Comparison of ENCODE assay signal across 8 mouse cellular contexts in the genomic region with DNA sequence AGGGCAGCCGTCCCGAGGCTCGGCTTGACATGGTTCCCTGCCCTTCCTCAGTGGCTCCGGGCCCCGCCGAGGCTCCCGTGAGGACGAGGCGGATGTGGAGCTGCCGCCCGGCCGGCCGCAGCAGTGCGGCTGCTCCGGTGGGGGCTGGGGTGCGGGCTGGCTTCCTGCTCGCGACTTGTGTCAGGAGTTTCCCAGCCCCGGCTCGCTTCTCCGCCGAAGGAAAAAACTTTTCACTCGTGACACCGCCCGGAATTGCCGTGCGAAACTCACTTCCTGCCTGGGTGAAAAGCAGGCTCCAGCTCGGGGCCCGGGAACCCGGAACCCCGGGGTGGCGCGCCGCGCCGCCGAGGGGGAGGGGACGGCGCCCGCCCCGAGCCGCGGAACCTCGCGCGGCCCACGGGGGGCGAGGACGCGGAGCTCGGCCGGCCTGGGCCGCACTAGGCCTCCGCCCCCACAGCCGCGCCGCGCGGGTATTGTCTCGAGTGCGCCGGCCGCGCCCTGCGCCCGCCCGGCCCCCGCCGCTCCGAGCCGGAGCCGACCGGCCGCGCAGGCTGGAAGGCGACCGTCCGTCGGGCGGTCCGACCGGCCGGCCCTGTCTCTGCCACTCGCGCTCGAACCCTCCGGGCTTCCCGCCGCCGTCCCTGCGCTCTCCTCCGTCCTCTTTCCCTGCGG. TPM values are rescaled to one million over a fixed set of nuclear protein-coding genes. Genes with fewer than 3 reads are reported as not detected.
DNase-seq lines count a peak whose midpoint lies in the region; ATAC-seq lines count a peak whose summit lies in the region.

A gene (minus strand): TSS at position 254 of the 672 bp plus-strand sequence.

- peak within 1 kb of the TSS; percentile 80 for H3K4me2 ChIP-seq in forebrain, embryonic 11.5 days (ENCODE audit: low read depth, low read length, severe bottlenecking)
- peak within 1 kb of the TSS; percentile 81 for H3K4me2 ChIP-seq in heart, embryonic 15.5 days
- peak within 1 kb of the TSS; percentile 94 for H3K4me2 ChIP-seq in liver, embryonic 15.5 days
- H3K4me2 ChIP-seq in neural tube, embryonic 11.5 days (ENCODE audit: low read depth) = peak within 1 kb of the TSS; percentile 81

- no peaks in the 10 kb centered on the region; the same call in 1 of the 2 replicates for H3K27me3 ChIP-seq in forebrain, embryonic 11.5 days (ENCODE audit: control insufficient read depth, insufficient read depth, low read length)
- no peaks in the 10 kb centered on the region for H3K27me3 ChIP-seq in heart, embryonic 15.5 days
- H3K27me3 ChIP-seq in liver, embryonic 15.5 days = peaks cover 34% of the 10 kb centered on the region
- no peaks in the 10 kb centered on the region for H3K27me3 ChIP-seq in neural tube, embryonic 11.5 days (ENCODE audit: control insufficient read depth, insufficient read depth, low read length)

- WGBS in forebrain, embryonic 11.5 days = under 1% methylated on average over 67 of the region's 93 CpGs
- under 1% methylated on average over 73 of the region's 93 CpGs for WGBS in heart, embryonic 15.5 days
- WGBS in liver, embryonic 15.5 days (ENCODE audit: insufficient replicate concordance) = under 1% methylated on average over 91 of the region's 93 CpGs
- under 1% methylated on average over 65 of the region's 93 CpGs for WGBS in neural tube, embryonic 11.5 days

- H3K9me3 ChIP-seq in forebrain, embryonic 11.5 days (ENCODE audit: control insufficient read depth, low read length) = no peaks in the 10 kb centered on the region
- H3K9me3 ChIP-seq in heart, embryonic 15.5 days (replicated peaks) = no peaks in the 10 kb centered on the region
- H3K9me3 ChIP-seq in liver, embryonic 15.5 days (replicated peaks) = no peaks in the 10 kb centered on the region
- H3K9me3 ChIP-seq in neural tube, embryonic 11.5 days (ENCODE audit: control insufficient read depth, low read length) = no peaks in the 10 kb centered on the region

- DNase-seq in CD4-positive, CD25-positive, alpha-beta regulatory T cell, adult 2 months (ENCODE audit: low read depth, low spot score) = peak; percentile 88
- DNase-seq in c-Kit-positive CD71-positive TER-119-negative erythroid progenitor cells, embryonic 14.5 days (ENCODE audit: low read depth) = peak; percentile 36
- DNase-seq in forebrain, embryonic 11.5 days (ENCODE audit: low spot score) = peak; percentile 83
- DNase-seq in kidney, postnatal 25 days = peak; percentile 86 to 93
- DNase-seq in neural tube, embryonic 11.5 days (ENCODE audit: low spot score) = peak; percentile 78
- DNase-seq in telencephalon, adult 2 months (ENCODE audit: low read depth, low spot score) = peak; percentile 31

- H3K4me1 ChIP-seq in forebrain, embryonic 11.5 days (replicated peaks; ENCODE audit: control insufficient read depth, insufficient read depth, low read length) = 0 out of 2 replicates have a peak, but pooled peaks cover 4% of the 10 kb centered on the region
- peaks cover 15% of the 10 kb centered on the region; the same call in 1 of the 2 replicates for H3K4me1 ChIP-seq in heart, embryonic 15.5 days (replicated peaks)
- H3K4me1 ChIP-seq in liver, embryonic 15.5 days (replicated peaks) = peaks cover 17% of the 10 kb centered on the region
- H3K4me1 ChIP-seq in neural tube, embryonic 11.5 days (ENCODE audit: control insufficient read depth, insufficient read depth, low read length) = peaks cover 15% of the 10 kb centered on the region

- peak; percentile 70 for ATAC-seq in forebrain, embryonic 11.5 days (replicated peaks; ENCODE audit: low FRiP score)
- peak; percentile 75 for ATAC-seq in heart, embryonic 15.5 days (replicated peaks; ENCODE audit: insufficient number of reproducible peaks, insufficient read depth, low FRiP score, low read depth)
- ATAC-seq in liver, embryonic 15.5 days (ENCODE audit: insufficient read depth) = peak; percentile 76
- peak; percentile 64 for ATAC-seq in neural tube, embryonic 11.5 days (ENCODE audit: insufficient read depth, low FRiP score, low TSS enrichment)

- H3K4me3 ChIP-seq in forebrain, embryonic 11.5 days (ENCODE audit: low read depth, low read length) = peak within 1 kb of the TSS; percentile 88
- peak within 1 kb of the TSS; percentile 75 for H3K4me3 ChIP-seq in heart, embryonic 15.5 days
- H3K4me3 ChIP-seq in liver, embryonic 15.5 days (replicated peaks) = peak within 1 kb of the TSS; percentile 91
- H3K4me3 ChIP-seq in neural tube, embryonic 11.5 days (ENCODE audit: low read depth, low read length) = peak within 1 kb of the TSS; percentile 92

- peak within 1 kb of the TSS; percentile 100 for H3K27ac ChIP-seq in forebrain, embryonic 11.5 days (ENCODE audit: low read depth, low read length)
- peak within 1 kb of the TSS; percentile 99 for H3K27ac ChIP-seq in heart, embryonic 15.5 days
- peak within 1 kb of the TSS; percentile 95 for H3K27ac ChIP-seq in liver, embryonic 15.5 days (replicated peaks)
- H3K27ac ChIP-seq in neural tube, embryonic 11.5 days (ENCODE audit: low read depth, low read length) = peak within 1 kb of the TSS; percentile 100

- no peaks in the 10 kb centered on the region for H3K36me3 ChIP-seq in forebrain, embryonic 11.5 days (ENCODE audit: control insufficient read depth, insufficient read depth, low read length)
- no peaks in the 10 kb centered on the region for H3K36me3 ChIP-seq in heart, embryonic 15.5 days
- H3K36me3 ChIP-seq in liver, embryonic 15.5 days (replicated peaks) = no peaks in the 10 kb centered on the region
- no peaks in the 10 kb centered on the region for H3K36me3 ChIP-seq in neural tube, embryonic 11.5 days (ENCODE audit: control insufficient read depth, insufficient read depth, low read length)

- H3K9ac ChIP-seq in forebrain, embryonic 11.5 days (ENCODE audit: low read length) = peak within 1 kb of the TSS; percentile 99
- peak within 1 kb of the TSS; percentile 93 for H3K9ac ChIP-seq in heart, embryonic 15.5 days
- H3K9ac ChIP-seq in liver, embryonic 15.5 days = peak within 1 kb of the TSS; percentile 91
- H3K9ac ChIP-seq in neural tube, embryonic 11.5 days (ENCODE audit: low read length) = peak within 1 kb of the TSS; percentile 99

RNA-seq across cellular contexts. Expression of the gene that starts here (rescaled TPM):
- polyA plus RNA-seq in forebrain, embryonic 11.5 days (2014; fragmentation: Nextera tagmentation; extraction: Ambion mirVana) = 26.1 and 27.0 TPM in 2 replicates
- 10.3 and 11.1 TPM in 2 replicates for polyA plus RNA-seq in heart, embryonic 15.5 days (2015; fragmentation: Nextera tagmentation; extraction: Ambion mirVana)
- polyA plus RNA-seq in liver, embryonic 15.5 days (2015; fragmentation: Nextera tagmentation; extraction: Ambion mirVana) = 4.5 and 4.9 TPM in 2 replicates
- 25.6 and 28.0 TPM in 2 replicates for polyA plus RNA-seq in neural tube, embryonic 11.5 days (2014; fragmentation: Nextera tagmentation; extraction: Ambion mirVana)

Comparison
In these comparisons a context has a peak if more than half of its experiments do, and no peak if none do; other contexts are left out.
1. Peak in every context shown above with its lines: DNase-seq, ATAC-seq, H3K4me3 ChIP-seq and H3K27ac ChIP-seq.
2. DNase-seq: peak in every context shown above with its lines; median percentile 90 in kidney, postnatal 25 days; 88 in CD4-positive, CD25-positive, alpha-beta regulatory T cell, adult 2 months; 83 in forebrain, embryonic 11.5 days; 78 in neural tube, embryonic 11.5 days; 36 in c-Kit-positive CD71-positive TER-119-negative erythroid progenitor cells, embryonic 14.5 days; 31 in telencephalon, adult 2 months.